ENCODE assay signal across 37 mouse cellular contexts in genomic region chr12:72943574-72944110, GRCm38 (mm10). TPM values are rescaled to one million over a fixed set of nuclear protein-coding genes. Genes with fewer than 3 reads are reported as not detected.
DNase-seq lines count a peak whose midpoint lies in the region; ATAC-seq and TF ChIP-seq lines count a peak whose summit lies in the region.
"Had no signal": no experiment of that assay in that cellular context is flagged by ENCODE, and none has a peak within 500 bp of the region (broad histone marks: within the 10 kb centered on the region; RNA-seq: fewer than 3 reads in every experiment).

No protein-coding gene starts in this region.

- peak; percentile 10 for DNase-seq in heart, postnatal 10 days
- no peak for DNase-seq in heart, adult 18-20 months
- DNase-seq in midbrain, embryonic 10.5 days (ENCODE audit: low spot score): peak; percentile 16
- DNase-seq in midbrain, postnatal 0 days (ENCODE audit: low spot score): no peak
- DNase-seq in Muller cell, postnatal 12 days (ENCODE audit: inconsistent ontology term): peak; percentile 75
- DNase-seq in brain, embryonic 14.5 days (ENCODE audit: low read depth): peak; percentile 35
- DNase-seq: adrenal gland, adult 8-10 months; B cell, adult 2 months; cerebellum, adult 8-10 months; cerebellum, postnatal 25 days; gastrocnemius, postnatal 25 days; heart, adult 2 months; kidney, adult 11 months; kidney, postnatal 14 days; layer of hippocampus, adult 9-11 months; lung, postnatal 4 days; right cerebral cortex, postnatal 4 days; thymus, adult 18-20 months; thymus, postnatal 25 days had no signal

- H3K9ac ChIP-seq in midbrain, postnatal 0 days (replicated peaks; ENCODE audit: low read length, poor library complexity, severe bottlenecking): no peak overlapping the region
- H3K9ac ChIP-seq: heart, embryonic 13.5 days; hindbrain, embryonic 12.5 days; limb, embryonic 12.5 days; liver, embryonic 15.5 days; lung, embryonic 15.5 days had no signal

- WGBS in midbrain, embryonic 10.5 days: 5% methylated on average over 2 of the region's 2 CpGs
- 6% methylated on average over 2 of the region's 2 CpGs for WGBS in midbrain, postnatal 0 days

- no peaks in the 10 kb centered on the region for H3K36me3 ChIP-seq in midbrain, embryonic 10.5 days
- no peaks in the 10 kb centered on the region for H3K36me3 ChIP-seq in midbrain, postnatal 0 days (ENCODE audit: insufficient read depth, low read length)
- H3K36me3 ChIP-seq: heart, embryonic 13.5 days; hindbrain, embryonic 12.5 days; limb, embryonic 12.5 days; liver, embryonic 15.5 days; lung, embryonic 15.5 days had no signal

- H3K9me3 ChIP-seq in midbrain, embryonic 10.5 days (replicated peaks): no peaks in the 10 kb centered on the region
- no peaks in the 10 kb centered on the region for H3K9me3 ChIP-seq in midbrain, postnatal 0 days (ENCODE audit: low read length)
- H3K9me3 ChIP-seq: heart, embryonic 13.5 days; hindbrain, embryonic 12.5 days; limb, embryonic 12.5 days; liver, embryonic 15.5 days; lung, embryonic 15.5 days; megakaryocyte, embryonic 14.5 days had no signal

- H3K4me3 ChIP-seq in midbrain, embryonic 10.5 days: no peak overlapping the region
- no peak overlapping the region for H3K4me3 ChIP-seq in midbrain, postnatal 0 days (ENCODE audit: low read depth, low read length)
- H3K4me3 ChIP-seq: heart, adult 2 months; heart, embryonic 13.5 days; hindbrain, embryonic 12.5 days; limb, embryonic 12.5 days; liver, embryonic 15.5 days; lung, embryonic 15.5 days; megakaryocyte, embryonic 14.5 days had no signal

- H3K4me2 ChIP-seq in midbrain, postnatal 0 days (ENCODE audit: low read depth, low read length, poor library complexity, severe bottlenecking): no peak overlapping the region
- H3K4me2 ChIP-seq: heart, embryonic 13.5 days; hindbrain, embryonic 12.5 days; limb, embryonic 12.5 days; liver, embryonic 15.5 days; lung, embryonic 15.5 days had no signal

- H3K27ac ChIP-seq in midbrain, embryonic 10.5 days (replicated peaks): no peak overlapping the region
- no peak overlapping the region for H3K27ac ChIP-seq in midbrain, postnatal 0 days (ENCODE audit: low read depth, low read length)
- H3K27ac ChIP-seq: heart, adult 2 months; heart, embryonic 13.5 days; hindbrain, embryonic 12.5 days; limb, embryonic 12.5 days; liver, embryonic 15.5 days; lung, embryonic 15.5 days; stomach, postnatal 0 days had no signal

- no peak for TF ChIP-seq CTCF in midbrain, postnatal 0 days (IDR thresholded peaks at IDR 0.05)
- TF ChIP-seq CTCF in brain, embryonic 14.5 days (IDR thresholded peaks at IDR 0.05; ENCODE audit: borderline replicate concordance, extremely low read depth, insufficient read depth, insufficient read length): no peak

- no peak for ATAC-seq in midbrain, postnatal 0 days (ENCODE audit: low FRiP score)
- ATAC-seq in monocyte, adult 5-6 weeks (replicated peaks; ENCODE audit: insufficient number of reproducible peaks, low FRiP score, low TSS enrichment, poor library complexity, severe bottlenecking): no peak
- ATAC-seq: activated CD4-positive, CD25-positive, alpha-beta regulatory T cell, adult 4 months; forebrain, embryonic 14.5 days had no signal

- intact Hi-C loops in heart, postnatal 10 days (cut with DNase I): loop anchor here (5.0 kb wide), 1 partner anchor 99 kb away; no protein-coding TSS in a partner anchor

- peaks cover 100% of the 10 kb centered on the region for H3K27me3 ChIP-seq in midbrain, embryonic 10.5 days (ENCODE audit: low read depth, poor library complexity, severe bottlenecking)
- peaks cover 93% of the 10 kb centered on the region for H3K27me3 ChIP-seq in midbrain, postnatal 0 days (ENCODE audit: insufficient read depth, low read length)

- TF ChIP-seq POLR2A in brain, embryonic 14.5 days (IDR thresholded peaks at IDR 0.05; ENCODE audit: borderline replicate concordance, extremely low read depth, insufficient read depth, insufficient read length, poor library complexity, severe bottlenecking): no peak

- peaks cover 37% of the 10 kb centered on the region for H3K4me1 ChIP-seq in midbrain, embryonic 10.5 days
- no peaks in the 10 kb centered on the region for H3K4me1 ChIP-seq in midbrain, postnatal 0 days (ENCODE audit: insufficient read depth, low read length)
- H3K4me1 ChIP-seq: liver, embryonic 15.5 days had no signal

RNA-seq across cellular contexts. Expression of gene 4930447C04Rik, which starts 3.1 kb away (rescaled TPM):
- under 1 TPM; 0.67 to 0.79 TPM for total RNA-seq in heart, postnatal 10 days (2021)
- 1 to 10 TPM in 1 of 2 experiments, under 1 TPM in 1; 0.62 to 1.0 TPM for total RNA-seq in heart, adult 18-20 months (2021)
- polyA plus RNA-seq in midbrain, embryonic 10.5 days (2016; fragmentation: Nextera tagmentation; extraction: Ambion mirVana): 1.8 and 2.3 TPM in 2 replicates
- 7.6 and 9.9 TPM in 2 replicates for total RNA-seq in midbrain, postnatal 0 days (2014; rRNA removed)
- 7.8 and 8.9 TPM in 2 replicates for polyA plus RNA-seq in midbrain, postnatal 0 days (2015; fragmentation: Nextera tagmentation; extraction: Ambion mirVana)
- polyA plus RNA-seq in brain, embryonic 14.5 days (2012; rRNA removed): 6.3 and 6.7 TPM in 2 replicates
- 1.2 TPM in 1 of 3 replicates, not detected in the others for total RNA-seq in monocyte, adult 5-6 weeks (2017)
- total RNA-seq: liver, adult 2 months had no signal
- polyA plus RNA-seq: heart, adult 2 months; liver, adult 2 months; spleen, adult 2 months had no signal

RNA-seq across cellular contexts. Expression of gene Six6, which starts 4.0 kb away (rescaled TPM):
- total RNA-seq in heart, postnatal 10 days (2021): not detected
- total RNA-seq in heart, adult 18-20 months (2021): not detected
- polyA plus RNA-seq in midbrain, embryonic 10.5 days (2016; fragmentation: Nextera tagmentation; extraction: Ambion mirVana): 0.66 and 1.8 TPM in 2 replicates
- total RNA-seq in midbrain, postnatal 0 days (2014; rRNA removed): 0.11 TPM in 1 of 2 replicates, not detected in the other
- polyA plus RNA-seq in midbrain, postnatal 0 days (2015; fragmentation: Nextera tagmentation; extraction: Ambion mirVana): 1.2 and 3.8 TPM in 2 replicates
- 0.74 and 0.98 TPM in 2 replicates for polyA plus RNA-seq in brain, embryonic 14.5 days (2012; rRNA removed)
- not detected in 3 replicates for total RNA-seq in monocyte, adult 5-6 weeks (2017)
- total RNA-seq: adrenal gland, adult 8-10 months; adrenal gland, postnatal 4 days; gastrocnemius, adult 18-20 months; gastrocnemius, postnatal 25 days; heart, adult 2 months; heart, postnatal 25 days; left cerebral cortex, postnatal 10 days; liver, adult 2 months; neutrophil, adult 5-6 weeks had no signal
- polyA plus RNA-seq: heart, adult 2 months; heart, embryonic 13.5 days; hindbrain, embryonic 12.5 days; kidney, embryonic 14.5 days; limb, embryonic 12.5 days; liver, adult 2 months; liver, embryonic 15.5 days; lung, embryonic 15.5 days; spleen, adult 2 months; stomach, postnatal 0 days had no signal

Comparison
In these comparisons a context has a peak if more than half of its experiments do, and no peak if none do; other contexts are left out.
1. DNase-seq: peak in heart, postnatal 10 days (2 of 2), midbrain, embryonic 10.5 days (single experiment), Muller cell, postnatal 12 days (single experiment) and brain, embryonic 14.5 days (single experiment); none in heart, adult 18-20 months (0 of 2) and midbrain, postnatal 0 days (single experiment).